Mouse (Mus musculus): ENCODE data around the gene Arfgap1.

GRCm38 (mm10) chr2:180996436-180996835, 29.4 kb downstream of the Arfgap1 start:
- TF ChIP-seq CTCF (IDR thresholded peaks at IDR 0.05; ENCODE audit: insufficient read depth, low read length) (peak; percentile 83), POLR2A (IDR thresholded peaks at IDR 0.05; ENCODE audit: borderline replicate concordance, extremely low read depth, low read depth, low read length) (no peak)
